Mouse (Mus musculus) bone marrow macrophage, adult 2 months (primary cell): ENCODE results near the gene Tlk2.

Experiments
- CTCF ChIP-seq: IDR thresholded peaks from 2 replicates; pipeline ENCODE4 v1.5.1; 2012; ENCODE audit warnings: low read depth, mild to moderate bottlenecking, low read length, moderate library complexity
- POLR2A ChIP-seq: IDR thresholded peaks from 2 replicates; pipeline ENCODE4 v1.6.1; 2012; ENCODE audit warnings: mild to moderate bottlenecking, low read depth, low read length, borderline replicate concordance

- TF ChIP-seq POLR2A (no peak), CTCF (no peak)
These were observed 113.1 kb downstream of the Tlk2 start for GRCm38 (mm10) chr11:105291681-105292123.
